Mouse (Mus musculus) cerebellum, adult 2 months (tissue): ENCODE data around the gene Cacng2.

ENCODE experiments used
- CTCF ChIP-seq: fragments of 200-500 bp; IDR thresholded peaks from 2 replicates; pipeline ENCODE4 v1.5.1; 2011; ENCODE audit warnings: low read depth, mild to moderate bottlenecking, control low read depth, low read length, moderate library complexity, borderline replicate concordance; ENCODE audit not compliant: insufficient read depth
- POLR2A ChIP-seq: fragments of 200-500 bp; IDR thresholded peaks from 2 replicates; pipeline ENCODE4 v1.6.1; 2011; ENCODE audit warnings: low read length, control low read depth, borderline replicate concordance; ENCODE audit not compliant: insufficient read depth

- no peak for TF ChIP-seq CTCF
- TF ChIP-seq POLR2A = no peak
Measured at GRCm38 (mm10) chr15:78164466-78164865, 44.6 kb upstream of the Cacng2 start.
